Mouse (Mus musculus) embryo, embryonic 10 days (tissue): ENCODE data around the gene Tmco4.

Source experiments
- DNase-seq: peaks from one replicate; pipeline ENCODE4 v3.0.0-alpha.2; 2015; ENCODE audit warnings: low spot score

Gene Tmco4

DNA sequence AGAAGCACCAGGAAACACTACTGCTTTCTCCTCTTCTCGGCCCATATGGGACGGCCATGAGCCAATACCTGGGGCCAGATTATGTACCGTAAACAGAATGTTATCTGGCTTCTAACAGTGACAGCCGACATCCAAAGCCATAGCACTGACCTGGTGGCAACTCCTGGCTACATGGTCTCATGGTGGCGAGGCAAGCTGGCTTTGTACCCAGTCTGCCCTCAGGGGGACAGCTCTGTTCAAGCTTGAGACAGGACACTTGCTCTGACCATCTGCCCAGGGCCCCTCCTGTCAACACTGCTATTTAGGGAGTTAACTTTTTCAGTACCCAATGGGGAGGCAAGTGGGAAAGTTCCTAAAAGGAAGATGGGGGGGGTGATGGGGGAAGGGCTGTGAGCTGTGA, 84.6 kb downstream of the Tmco4 start:
- DNase-seq: no peak

DNA sequence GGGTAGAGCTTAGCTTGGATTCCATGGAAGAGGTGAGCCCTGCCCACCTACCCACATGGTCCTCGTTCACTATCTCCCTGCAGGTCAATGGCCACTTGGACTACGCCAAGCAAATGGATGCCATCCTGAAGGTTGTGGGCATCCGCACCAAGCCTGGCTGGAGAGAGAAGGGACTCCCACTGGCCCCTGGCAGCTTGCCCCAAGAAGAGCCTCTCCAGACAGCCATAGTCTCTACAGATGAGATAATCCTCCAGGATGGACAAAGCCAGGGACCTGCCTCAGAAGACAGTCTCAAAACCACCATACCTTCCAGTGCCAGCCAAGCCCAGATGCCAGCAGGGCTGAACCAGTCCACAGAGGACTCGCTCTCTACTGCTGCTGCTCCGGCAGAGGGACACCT, 85.3 kb downstream of the Tmco4 start:
- no peak for DNase-seq

DNA sequence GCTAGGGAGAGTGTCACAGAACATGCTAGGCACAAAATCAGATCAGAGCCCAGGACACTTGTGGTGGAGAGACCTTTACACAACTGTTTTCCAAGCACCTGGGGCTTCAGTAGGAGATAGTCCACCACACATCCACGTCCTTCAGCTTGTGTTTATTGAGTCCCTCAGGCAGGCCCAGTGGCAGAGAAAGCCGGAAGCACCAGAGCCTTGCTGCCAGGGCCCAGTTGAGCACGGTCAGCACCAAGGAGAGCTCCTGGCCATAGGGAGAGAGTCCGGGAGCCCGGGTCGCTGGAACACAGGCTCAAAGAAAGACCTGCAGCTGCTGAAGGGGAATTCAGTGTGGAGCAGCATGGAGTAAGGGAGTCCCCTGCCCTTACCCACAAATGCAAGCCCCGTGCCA, 86.9 kb downstream of the Tmco4 start:
- DNase-seq: peak; percentile 86

DNA sequence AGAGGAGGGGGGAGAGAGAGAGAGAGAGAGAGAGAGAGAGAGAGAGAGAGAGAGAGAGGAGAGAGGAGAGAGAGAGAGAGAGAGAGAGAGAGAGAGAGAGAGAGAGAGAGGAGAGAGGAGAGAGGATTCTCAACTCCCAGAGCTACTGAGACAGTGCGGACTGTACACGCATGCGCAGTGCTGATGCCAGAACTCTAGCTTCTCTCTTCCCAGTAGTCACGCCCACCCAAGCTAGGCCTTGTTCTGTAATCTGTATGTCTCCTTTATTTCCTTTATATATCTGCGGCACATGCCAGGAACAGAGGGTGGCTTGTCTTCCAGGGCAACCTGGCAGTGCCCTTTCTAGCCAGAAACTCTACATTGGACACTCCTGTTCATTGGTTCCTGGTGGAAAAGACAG, 92.1 kb downstream of the Tmco4 start:
- no peak for DNase-seq

DNA sequence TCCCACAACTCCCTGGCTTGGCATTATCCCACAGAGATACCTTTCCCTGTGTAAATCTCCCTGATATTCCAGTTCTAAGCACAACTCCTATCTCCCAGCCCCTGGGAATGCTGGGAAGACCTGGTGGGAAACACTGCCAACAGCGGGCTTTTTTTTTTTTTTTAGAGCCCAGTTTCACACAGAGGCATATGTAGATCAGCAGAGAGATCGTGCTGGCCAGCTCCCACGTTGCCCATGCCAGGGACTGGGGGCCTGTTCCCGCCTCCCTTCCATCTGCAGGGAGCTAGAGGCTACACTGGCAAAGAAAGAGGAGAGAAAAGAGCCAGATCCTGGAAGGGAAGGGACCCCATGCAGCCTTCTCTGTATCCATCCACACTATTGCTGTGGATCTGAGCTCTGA, 95.6 kb downstream of the Tmco4 start:
- no peak for DNase-seq

DNA sequence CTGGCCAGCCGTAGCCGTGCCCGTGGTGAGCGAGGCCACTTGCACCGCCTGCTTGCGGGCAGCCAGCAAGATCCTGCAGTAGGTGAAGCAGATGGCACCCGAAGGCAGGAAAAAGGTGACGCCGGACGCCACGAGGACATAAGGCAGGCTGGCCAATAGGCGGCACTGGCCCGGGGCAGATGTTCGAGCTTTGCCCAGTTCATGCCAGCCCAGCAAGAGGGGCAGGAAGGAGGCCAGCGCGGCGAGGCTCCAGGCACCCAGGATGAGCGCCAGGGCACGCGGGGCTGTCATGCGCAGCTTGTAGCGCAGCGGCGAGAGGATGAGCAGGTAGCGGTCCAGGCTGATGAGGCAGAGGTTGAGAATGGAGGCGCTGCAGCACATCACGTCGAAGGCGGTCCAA, 101.4 kb downstream of the Tmco4 start:
- no peak for DNase-seq

DNA sequence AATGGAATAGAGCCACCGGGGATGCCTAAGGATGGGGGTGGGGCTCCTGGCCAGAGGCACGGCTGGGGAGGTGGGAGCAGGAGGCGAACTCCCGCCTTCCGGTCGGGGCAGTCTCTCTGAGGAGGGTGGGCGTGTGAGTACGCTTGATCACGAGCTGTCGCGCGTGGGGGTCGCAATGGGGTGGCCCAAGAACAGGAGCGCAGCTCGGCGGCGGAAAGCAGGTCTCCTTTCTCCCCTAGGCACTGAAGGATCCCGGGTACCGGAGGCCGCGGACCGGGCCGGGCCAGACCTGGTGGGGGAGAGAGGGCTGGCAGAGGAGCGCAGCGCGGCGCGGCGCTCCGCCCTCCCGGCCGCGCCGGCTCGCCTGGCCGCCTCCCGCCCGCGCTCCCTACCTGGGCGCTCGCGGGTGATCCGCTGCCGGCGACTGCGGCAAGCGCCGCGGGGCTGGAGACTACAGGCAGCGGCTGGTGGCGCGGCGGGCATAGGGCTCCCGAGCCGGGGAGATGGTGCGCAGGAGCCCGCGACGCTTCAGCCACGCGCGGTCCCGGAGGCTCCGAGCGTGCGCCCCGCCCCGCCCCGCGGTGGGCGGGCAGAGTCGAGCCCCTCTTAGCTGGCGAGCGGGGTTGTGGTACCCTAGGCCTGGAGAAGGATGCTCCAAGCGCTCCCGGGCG, 102.5 kb downstream of the Tmco4 start, which contains the start of gene Htr6:
Gene Htr6 (minus strand): TSS at position 530 of the 671 bp plus-strand sequence.
- DNase-seq: no peak

DNA sequence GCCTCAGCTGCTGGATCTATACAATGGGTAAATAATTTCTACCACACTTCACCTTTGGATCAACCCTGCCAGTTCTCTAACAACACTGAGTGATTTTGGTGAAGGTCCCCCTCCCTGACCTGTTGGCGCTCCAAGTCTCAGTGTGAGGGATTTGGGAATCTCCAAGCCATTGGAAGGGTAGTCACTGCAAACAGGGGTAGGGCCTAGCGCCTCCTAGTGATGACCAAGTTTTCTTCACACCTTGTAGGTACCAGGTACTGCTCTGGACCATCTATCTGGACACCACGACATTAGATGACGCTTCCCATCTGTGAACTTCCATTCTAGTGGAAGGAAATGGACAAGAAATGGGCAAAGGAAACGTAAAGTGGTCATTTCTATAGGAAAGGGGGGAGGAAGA, 103.2 kb downstream of the Tmco4 start:
- no peak for DNase-seq

DNA sequence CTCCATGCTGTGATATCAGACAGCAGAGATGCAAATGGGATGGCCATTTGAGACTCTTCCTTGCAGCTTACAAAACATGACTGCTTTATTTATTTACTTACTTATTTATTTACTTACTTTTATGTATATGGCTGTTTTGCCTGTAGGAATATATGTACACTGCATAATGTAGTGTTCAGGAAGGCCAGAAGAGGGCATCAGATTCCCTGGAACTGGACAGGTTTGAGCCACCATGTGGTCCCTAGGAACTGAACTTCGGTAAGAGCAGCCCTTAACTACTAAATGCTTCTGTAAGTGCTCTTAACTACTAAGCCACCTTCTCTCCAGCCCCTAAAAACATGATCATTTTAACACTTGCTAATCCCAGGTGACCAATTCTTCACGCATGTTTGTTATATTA, 105.6 kb downstream of the Tmco4 start:
- DNase-seq: peak; percentile 74

DNA sequence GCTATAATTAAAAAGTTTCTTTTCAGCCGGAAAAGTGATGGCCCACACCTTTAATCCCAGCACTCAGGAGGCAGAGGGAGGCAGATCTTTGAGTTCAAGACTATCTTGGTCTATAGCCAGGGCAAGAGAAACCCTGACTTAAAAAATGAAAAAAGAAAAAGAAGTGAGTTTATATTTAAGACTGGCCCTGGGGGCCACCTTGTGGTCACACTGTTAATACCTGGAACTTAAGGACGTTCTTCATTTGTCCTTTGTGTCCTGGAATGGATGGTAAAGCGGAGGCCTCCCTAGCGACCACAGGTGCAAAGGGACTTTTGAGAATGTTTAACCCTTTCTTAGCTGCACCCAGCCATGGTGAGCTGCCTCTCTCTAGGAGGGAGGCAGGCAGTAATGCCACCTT, 106.0 kb downstream of the Tmco4 start:
- no peak for DNase-seq

DNA sequence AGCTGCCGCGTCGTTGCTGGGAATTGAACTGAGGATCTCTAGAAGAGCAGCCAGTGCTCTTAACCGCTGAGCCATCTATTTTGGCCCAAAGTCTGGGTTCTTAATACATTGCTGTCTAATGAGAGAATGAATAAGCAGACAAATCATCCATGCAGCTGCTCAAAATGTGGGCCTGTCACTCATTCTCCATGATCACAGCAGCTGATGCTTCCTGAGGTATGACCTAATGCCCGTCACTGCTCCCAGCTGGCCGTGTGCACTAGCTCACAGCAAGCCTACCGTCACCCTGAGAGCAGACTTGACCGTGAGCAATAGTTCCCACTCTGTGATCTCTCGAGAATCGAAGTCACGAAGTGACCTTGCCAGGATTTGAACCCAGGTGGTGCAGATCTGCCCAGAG, 106.8 kb downstream of the Tmco4 start:
- DNase-seq: no peak

DNA sequence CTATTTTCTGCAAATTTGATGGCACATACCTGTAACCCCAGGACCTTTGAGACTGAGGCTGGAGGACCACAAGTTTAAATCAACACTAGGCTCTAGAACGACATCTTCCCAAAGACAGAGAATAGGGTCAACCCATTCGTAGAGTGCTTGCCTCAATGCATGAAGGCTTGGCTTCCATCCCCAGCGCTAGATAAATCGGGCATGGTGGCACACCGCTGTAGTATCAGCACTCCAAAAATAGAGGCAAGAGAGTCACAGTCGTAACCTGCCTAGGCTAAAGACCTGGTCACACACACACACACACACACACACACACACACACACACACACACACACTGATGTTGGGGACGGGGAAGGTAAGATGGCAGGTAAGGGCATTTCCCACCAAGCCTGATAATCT, 107.6 kb downstream of the Tmco4 start:
- DNase-seq: no peak

DNA sequence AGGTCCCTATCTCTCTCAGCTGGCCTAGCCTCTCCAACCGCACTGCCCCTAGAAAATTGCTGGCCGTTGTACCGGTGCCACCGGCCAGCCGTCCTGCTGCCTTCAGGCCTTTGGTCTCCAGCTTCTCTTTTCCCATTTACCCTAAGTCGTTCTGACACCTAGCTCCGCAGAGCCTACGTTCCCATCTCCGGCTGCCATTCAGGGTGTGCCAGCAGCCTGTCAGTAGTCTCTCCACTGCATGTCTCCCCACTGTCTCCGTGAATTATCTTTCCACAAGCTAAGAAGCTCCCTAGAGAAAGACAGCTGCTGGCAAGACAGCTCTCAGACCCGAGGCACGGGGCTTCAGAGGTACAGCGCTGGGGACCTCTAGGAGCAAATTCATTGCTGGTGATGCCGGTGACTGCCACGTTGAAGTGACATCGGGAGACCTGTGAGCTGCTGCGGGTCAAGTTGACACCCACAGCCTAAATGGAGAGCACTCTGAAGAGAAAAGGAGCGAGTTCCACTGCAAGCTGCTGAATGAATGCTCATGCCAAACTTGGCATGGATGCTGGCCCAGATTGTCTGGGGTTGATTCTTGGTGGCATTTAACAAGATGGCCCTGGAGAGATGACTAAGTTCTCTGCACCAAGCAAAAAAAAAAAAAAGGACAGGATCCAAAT, 108.7 kb downstream of the Tmco4 start:
- DNase-seq: no peak

DNA sequence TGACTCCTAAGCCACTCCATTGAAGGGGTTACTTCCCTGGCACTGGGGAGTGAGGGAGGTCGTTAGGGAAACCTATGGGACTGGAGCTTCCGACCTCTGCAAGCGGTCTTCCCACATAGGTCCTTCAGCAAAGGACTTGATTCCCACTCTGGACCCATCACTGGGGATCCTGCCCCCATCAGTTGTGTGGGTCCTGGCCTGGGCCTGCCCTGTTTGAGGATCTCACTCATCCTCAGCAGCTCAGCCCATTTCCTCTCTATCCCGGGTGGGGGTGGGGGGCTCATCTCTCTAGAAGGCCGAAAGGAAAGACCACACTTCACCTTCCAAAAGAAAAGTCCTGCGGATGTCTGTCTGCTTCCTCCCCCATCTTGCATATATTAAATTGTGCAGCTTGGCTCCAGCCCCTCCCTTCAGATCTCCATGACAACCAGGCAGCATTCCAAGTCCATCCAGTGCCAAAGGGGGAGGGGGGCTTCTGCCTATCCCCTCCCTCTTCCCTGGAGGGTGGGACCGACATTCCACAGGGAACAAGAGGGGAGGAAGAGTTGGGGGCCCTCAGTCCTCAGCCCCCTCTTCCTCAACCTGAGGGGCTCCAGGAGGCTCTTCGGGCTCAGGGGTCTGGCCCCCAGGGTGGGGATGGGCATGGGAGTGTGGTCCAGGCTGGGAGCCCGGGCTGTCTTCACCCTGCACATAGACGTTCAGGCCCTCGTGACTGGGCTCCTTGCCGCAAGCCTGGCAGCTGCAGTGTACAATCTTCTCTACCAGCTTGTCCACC, 110.3 kb downstream of the Tmco4 start:
- peak; percentile 69 for DNase-seq

DNA sequence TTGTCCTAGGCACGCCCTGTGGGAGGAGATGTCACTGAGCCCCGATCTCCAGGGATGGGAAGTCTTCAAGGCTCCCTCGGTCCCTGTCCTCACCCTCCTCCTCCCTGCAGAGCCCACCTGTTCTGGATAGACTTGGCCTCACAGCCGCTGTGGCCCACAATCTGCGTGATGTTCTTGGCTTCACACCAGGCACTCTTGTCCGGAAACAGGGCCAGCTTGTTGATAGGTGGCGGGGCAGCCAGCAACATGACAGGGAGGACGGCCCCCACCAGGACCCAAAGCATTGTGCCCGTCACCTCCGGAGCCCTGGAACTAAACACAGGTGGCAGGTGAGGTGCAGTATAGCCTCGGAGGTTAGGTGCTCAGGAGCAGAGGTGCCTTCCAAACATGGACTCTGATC, 112.6 kb downstream of the Tmco4 start:
- DNase-seq: no peak

DNA sequence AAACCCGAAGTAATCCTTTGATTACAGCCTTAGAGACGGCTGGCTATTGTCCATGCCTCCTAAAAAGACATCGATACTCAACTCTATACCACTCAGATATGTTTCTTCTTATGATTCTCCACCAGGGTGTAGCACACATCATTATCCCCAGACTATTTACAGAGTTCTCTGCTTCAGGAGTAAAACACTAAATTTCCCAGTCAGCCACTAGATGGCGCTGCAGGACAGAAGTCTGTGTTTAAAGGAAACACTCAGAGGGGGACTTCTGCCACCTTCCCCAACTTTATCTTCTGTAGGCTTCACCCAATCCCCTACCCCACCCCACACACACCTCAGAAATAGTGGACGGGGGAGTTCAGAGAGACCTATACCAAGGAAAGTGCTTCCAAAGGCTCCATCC, 113.3 kb downstream of the Tmco4 start:
- DNase-seq: peak; percentile 90

DNA sequence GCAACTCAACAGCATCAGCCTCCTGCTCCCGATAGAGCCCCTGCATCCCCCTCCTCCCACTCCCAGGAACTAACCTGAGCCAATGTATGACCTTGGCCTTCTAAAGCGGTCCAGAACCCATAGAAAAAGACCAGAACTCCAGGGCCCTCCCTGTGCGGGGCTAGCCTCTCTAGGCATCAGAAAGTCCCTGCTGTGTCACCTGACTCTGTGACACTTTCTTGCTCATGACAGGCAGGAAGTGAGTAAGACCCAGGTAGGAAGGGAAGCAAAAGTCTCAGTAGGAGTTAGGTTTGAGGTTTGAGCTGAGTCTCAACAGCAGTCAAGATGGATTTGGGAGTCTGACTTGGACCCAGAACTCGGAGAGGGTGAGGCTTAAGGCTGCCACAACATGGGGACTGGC, 114.3 kb downstream of the Tmco4 start:
- no peak for DNase-seq

DNA sequence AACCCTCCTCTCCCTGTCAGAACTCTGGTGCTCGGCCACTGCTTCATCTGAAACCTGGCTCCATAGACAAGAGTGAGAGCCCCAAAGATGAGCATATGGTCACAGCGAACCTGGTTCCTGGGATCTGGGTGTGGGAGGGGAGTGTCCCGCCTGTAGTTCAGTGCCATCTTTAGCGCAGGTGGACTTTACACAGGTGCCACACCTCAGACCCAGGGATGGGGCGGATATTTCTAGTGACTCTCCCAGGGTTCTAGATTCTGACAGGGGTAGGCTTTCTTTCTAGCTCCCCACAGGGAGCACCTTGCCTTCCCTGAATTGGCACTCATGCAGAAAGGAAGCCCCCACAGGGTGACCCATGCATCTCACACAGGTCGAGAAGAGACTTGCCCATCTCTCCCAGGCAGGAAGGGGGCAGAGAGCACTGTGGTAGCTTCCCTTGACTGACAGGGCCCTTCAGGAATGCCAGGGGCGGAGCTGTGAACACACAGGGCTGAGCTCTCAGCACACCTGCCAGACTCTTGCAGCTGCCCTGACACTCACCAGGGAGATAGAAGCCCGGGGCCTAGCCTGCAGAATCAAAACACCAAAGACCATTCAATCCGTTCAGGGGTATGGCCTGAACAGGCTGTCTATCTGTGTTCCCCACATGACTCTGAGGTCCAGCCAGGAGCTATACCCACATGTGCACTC, 116.4 kb downstream of the Tmco4 start:
- no peak for DNase-seq

DNA sequence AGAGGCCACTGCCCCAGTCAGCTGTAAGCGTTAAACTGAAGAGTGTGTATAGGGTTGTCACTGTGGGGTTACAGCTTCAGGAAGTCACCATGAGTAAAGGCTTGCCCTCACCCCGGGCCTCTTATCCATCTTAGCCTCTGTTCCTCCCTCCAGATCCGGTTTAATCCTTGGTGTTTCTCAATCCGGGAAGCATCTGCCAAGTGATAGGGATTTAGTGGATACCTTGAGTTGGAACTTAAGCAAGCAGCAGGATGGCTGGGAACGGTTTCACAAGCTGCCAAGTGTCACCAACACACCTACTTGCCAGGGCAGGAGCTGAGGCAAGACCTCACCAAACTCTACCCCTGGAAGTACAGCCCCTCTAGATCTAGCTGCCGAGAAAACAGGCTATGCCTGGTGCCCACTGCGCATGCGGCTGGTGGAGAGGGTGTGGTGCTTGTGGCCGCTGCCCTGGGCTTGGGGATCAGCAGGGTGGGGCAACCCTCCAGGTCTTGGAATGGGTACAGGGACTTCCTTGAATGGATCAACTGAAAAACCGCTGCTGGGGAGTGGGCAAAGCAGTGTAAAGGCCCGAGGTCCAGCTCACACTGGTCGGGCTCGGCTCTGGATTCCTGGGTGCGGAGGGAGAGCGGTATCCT, 117.7 kb downstream of the Tmco4 start:
- DNase-seq: no peak

DNA sequence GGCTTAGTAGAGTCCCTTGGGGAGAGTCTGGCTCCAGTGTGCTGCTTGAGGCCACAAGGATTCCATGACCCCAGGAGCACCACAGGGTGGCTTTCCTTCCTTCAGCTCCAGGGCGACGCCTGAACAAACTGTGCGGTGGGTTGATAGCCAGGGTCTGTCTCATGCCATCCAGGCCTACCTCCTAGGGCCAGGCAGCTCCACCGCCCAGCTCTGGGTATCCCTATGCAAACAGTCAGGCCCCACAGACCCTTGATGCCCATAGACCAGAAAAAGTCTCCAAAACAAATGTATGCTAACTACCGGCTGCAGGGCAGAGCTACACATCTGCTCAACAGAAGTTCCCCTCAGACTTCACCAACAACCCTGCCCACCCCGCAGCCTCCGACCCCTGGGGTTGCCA, 118.4 kb downstream of the Tmco4 start:
- DNase-seq: peak; percentile 25

DNA sequence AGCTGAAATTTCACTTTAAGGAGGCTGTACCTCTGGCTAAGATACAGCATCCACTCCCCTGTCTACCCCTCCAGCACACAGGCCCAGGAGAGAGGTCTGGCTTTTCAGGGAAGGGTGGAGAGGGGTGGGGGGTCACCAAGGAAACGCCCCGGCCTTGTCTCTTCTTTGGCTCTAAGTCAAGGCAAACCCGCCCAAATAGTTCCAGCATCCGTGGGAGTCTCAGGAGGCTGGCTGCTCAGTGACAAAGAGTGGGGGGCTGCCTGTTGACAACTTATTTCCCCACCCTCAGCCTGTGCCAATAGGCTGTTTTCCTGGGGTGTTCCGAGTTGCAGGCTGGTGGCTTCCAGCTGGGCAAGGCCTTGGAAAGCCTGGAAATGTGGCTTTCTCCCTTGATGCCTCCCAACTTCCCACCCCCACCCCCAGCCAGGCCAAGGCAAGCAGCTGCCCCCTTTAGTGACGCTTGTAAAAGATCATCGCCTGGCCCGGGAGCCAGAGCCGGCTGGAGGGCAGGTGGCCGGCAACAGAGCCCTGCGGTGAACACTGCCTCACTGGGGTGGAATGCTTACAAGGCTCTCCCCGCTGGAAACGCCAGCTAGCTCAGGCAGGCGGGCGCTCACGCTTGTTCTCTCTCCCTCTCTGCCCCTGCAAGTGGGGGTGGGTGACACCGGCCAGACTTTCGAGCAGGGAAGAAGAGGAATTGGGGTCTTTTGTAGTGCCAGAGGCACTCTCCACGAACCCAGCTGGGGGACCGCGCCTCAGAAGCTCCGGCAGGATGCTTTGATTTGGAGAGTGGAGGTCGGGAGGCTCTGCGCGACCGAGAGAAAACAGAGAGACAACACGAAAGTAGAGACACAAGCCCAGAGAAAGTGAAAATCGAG, 119.0 kb downstream of the Tmco4 start:
- DNase-seq: peak; percentile 56
